Mouse (Mus musculus) heart, postnatal 36 days (tissue): ENCODE data around the gene Speer2. TPM values are rescaled to one million over a fixed set of nuclear protein-coding genes. Genes with fewer than 3 reads are reported as not detected.

Experiments used
- DNase-seq, 2 experiments: peaks; one replicate each; pipeline ENCODE4 v3.0.0; 2021 to 2022
- intact Hi-C: fragments of 180-260 bp; cut with DNase I; formaldehyde crosslinking; loops from one replicate; pipeline ENCODE4 v1.15.1; 2025
- total RNA-seq, 2 experiments: library from RNA; stranded (reverse); gene quantifications; 2 replicates each; pipeline ENCODE4 v1.2.3; 2021

Speer2 gene
- total RNA-seq: not detected

- intact Hi-C loops: no loop called here
These were observed at the start of gene Speer2 for GRCm38 (mm10) chr16:69863644-69864043. Speer2 (minus strand) TSS chr16:69863744.

GRCm38 (mm10) chr16:69904303-69904702, 40.8 kb upstream of the Speer2 start:
- intact Hi-C loops: no loop called here
- no peak for DNase-seq

More at GRCm38 (mm10) chr16:69863644-69864043, at the start of gene Speer2:
- DNase-seq: no peak

- DNase-seq: no peak
- intact Hi-C loops: no loop called here
These were observed 17.2 kb upstream of the Speer2 start for GRCm38 (mm10) chr16:69880712-69881111.

GRCm38 (mm10) chr16:69836628-69837027, 26.9 kb downstream of the Speer2 start:
- DNase-seq: no peak
- intact Hi-C loops: no loop called here

GRCm38 (mm10) chr16:69813652-69814051, 49.9 kb downstream of the Speer2 start:
- intact Hi-C loops: no loop called here
- DNase-seq: no peak
